Mouse (Mus musculus) limb, embryonic 15.5 days (tissue): Measurements from ENCODE around the gene Scn10a. TPM values are rescaled to one million over a fixed set of nuclear protein-coding genes. Genes with fewer than 3 reads are reported as not detected.

ENCODE experiments used
- ATAC-seq: fragments of 200-750 bp; cut with Nextera tagmentation; 2 replicates; pipeline ENCODE4 v1.8.0; 2017; ENCODE audit warnings: low read depth, moderate TSS enrichment; ENCODE audit not compliant: insufficient number of reproducible peaks, low FRiP score, low TSS enrichment
- H3K27ac ChIP-seq: fragments of 300-500 bp; sonication (generic); 2 replicates; pipeline ENCODE4 v1.5.1; 2015; ENCODE audit warnings: moderate library complexity, mild to moderate bottlenecking, inconsistent platforms
- H3K27me3 ChIP-seq: fragments of 300-500 bp; sonication (generic); 2 replicates; pipeline ENCODE4 v1.6.1; 2015; ENCODE audit warnings: inconsistent platforms
- H3K36me3 ChIP-seq: fragments of 300-500 bp; sonication (generic); 2 replicates; pipeline ENCODE4 v1.6.1; 2015; ENCODE audit warnings: inconsistent platforms
- H3K4me1 ChIP-seq: fragments of 300-500 bp; sonication (generic); 2 replicates; pipeline ENCODE4 v1.6.1; 2015; ENCODE audit warnings: inconsistent platforms
- H3K4me2 ChIP-seq: fragments of 300-500 bp; sonication (generic); 2 replicates; pipeline ENCODE4 v1.6.1; 2015; ENCODE audit warnings: mild to moderate bottlenecking, inconsistent platforms
- H3K4me3 ChIP-seq: fragments of 300-500 bp; sonication (generic); 2 replicates; pipeline ENCODE4 v1.5.1; 2015; ENCODE audit warnings: mild to moderate bottlenecking, inconsistent platforms
- H3K9ac ChIP-seq: fragments of 300-500 bp; sonication (generic); 2 replicates; pipeline ENCODE4 v1.6.1; 2015; ENCODE audit warnings: inconsistent platforms
- H3K9me3 ChIP-seq: fragments of 300-500 bp; sonication (generic); 2 replicates; pipeline ENCODE4 v1.6.1; 2016; ENCODE audit warnings: inconsistent platforms
- WGBS: fragments of 180-500 bp; shearing (Covaris S2); methylation state at CpG from one replicate; pipeline ENCODE4 v1.1.7; 2015; 5-methylcytosine and 5-hydroxymethylcytosine counted together
- polyA plus RNA-seq: library from polyadenylated mRNA; unstranded; fragments of >200 nt; fragmentation: Nextera tagmentation; extraction: Ambion mirVana; gene quantifications from 2 replicates; pipeline ENCODE4 v1.2.1, GENCODE M21; 2015

The Scn10a gene
- polyA plus RNA-seq, 1 experiment from 2014 or later: not detected

- Histone ChIP-seq H3K36me3 (no peaks in the 10 kb centered on the region), H3K9me3 (no peaks in the 10 kb centered on the region), H3K4me2 (no peak overlapping the region), H3K27ac (no peak overlapping the region), H3K4me3 (no peak overlapping the region), H3K9ac (no peak overlapping the region), H3K27me3 (0 out of 2 replicates have a peak, but pooled peaks cover 15% of the 10 kb centered on the region), H3K4me1 (peaks cover 5% of the 10 kb centered on the region; the same call in 1 of the 2 replicates)
- no peak for ATAC-seq
- 47% methylated on average over 12 of the region's 12 CpGs for WGBS
Observed at GRCm38 (mm10) chr9:119632801-119633200, 86.3 kb downstream of the Scn10a start.

GRCm38 (mm10) chr9:119631899-119632533, 87.1 kb downstream of the Scn10a start:
- Histone ChIP-seq H3K4me2 (no peak overlapping the region), H3K36me3 (no peaks in the 10 kb centered on the region), H3K27me3 (0 out of 2 replicates have a peak, but pooled peaks cover 15% of the 10 kb centered on the region), H3K9me3 (no peaks in the 10 kb centered on the region), H3K27ac (no peak overlapping the region), H3K9ac (no peak overlapping the region), H3K4me1 (peaks cover 5% of the 10 kb centered on the region; the same call in 1 of the 2 replicates), H3K4me3 (no peak overlapping the region)
- no peak for ATAC-seq
- WGBS: 27% methylated on average over 15 of the region's 15 CpGs

- no peaks in the 10 kb centered on the region for H3K36me3 ChIP-seq
- no peak overlapping the region for H3K4me2 ChIP-seq
- no peak for ATAC-seq
- 0 out of 2 replicates have a peak, but pooled peaks cover 15% of the 10 kb centered on the region for H3K27me3 ChIP-seq
- WGBS: 51% methylated on average over 13 of the region's 13 CpGs
- no peak overlapping the region for H3K4me3 ChIP-seq
- H3K4me1 ChIP-seq: peaks cover 5% of the 10 kb centered on the region; the same call in 1 of the 2 replicates
- no peak overlapping the region for H3K27ac ChIP-seq
- H3K9ac ChIP-seq: no peak overlapping the region
- no peaks in the 10 kb centered on the region for H3K9me3 ChIP-seq
Observed at GRCm38 (mm10) chr9:119631393-119631898, 87.7 kb downstream of the Scn10a start.

GRCm38 (mm10) chr9:119628690-119629268, 90.3 kb downstream of the Scn10a start:
- no peak for ATAC-seq
- 63% methylated on average over 8 of the region's 8 CpGs for WGBS
- H3K36me3 ChIP-seq: no peaks in the 10 kb centered on the region
- no peak overlapping the region for H3K27ac ChIP-seq
- peaks cover 5% of the 10 kb centered on the region; the same call in 1 of the 2 replicates for H3K4me1 ChIP-seq
- H3K9ac ChIP-seq: no peak overlapping the region
- H3K9me3 ChIP-seq: no peaks in the 10 kb centered on the region
- no peak overlapping the region for H3K4me2 ChIP-seq
- H3K27me3 ChIP-seq: 0 out of 2 replicates have a peak, but pooled peaks cover 15% of the 10 kb centered on the region
- H3K4me3 ChIP-seq: no peak overlapping the region

DNA sequence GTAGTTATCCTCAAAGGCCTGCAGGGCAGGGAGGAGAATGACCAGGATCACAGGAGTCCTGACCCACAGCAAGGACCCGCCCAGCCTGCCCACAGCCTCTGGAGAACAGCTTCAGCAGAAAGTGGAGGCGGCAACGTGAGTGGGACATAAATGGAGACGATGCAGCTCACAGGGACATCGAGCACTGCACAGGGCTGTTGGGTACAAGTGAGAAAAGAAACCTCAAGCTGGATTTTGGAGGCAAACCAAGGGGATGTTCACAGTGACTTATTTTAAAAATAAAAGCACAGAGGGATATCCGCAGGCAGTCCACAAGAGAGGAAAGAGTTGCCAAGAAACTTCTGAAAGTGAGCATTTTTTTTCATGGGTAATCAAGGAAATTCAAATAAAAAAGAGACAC, 91.9 kb downstream of the Scn10a start:
- 0 out of 2 replicates have a peak, but pooled peaks cover 4% of the 10 kb centered on the region for H3K27me3 ChIP-seq
- no peak overlapping the region for H3K4me3 ChIP-seq
- WGBS: 72% methylated on average over 6 of the region's 6 CpGs
- no peaks in the 10 kb centered on the region for H3K36me3 ChIP-seq
- no peaks in the 10 kb centered on the region for H3K9me3 ChIP-seq
- ATAC-seq: no peak
- no peak overlapping the region for H3K4me2 ChIP-seq
- no peak overlapping the region for H3K27ac ChIP-seq
- H3K4me1 ChIP-seq: peaks cover 5% of the 10 kb centered on the region; the same call in 1 of the 2 replicates
- H3K9ac ChIP-seq: no peak overlapping the region

- Histone ChIP-seq H3K27ac (no peak overlapping the region), H3K9me3 (no peaks in the 10 kb centered on the region), H3K4me2 (no peak overlapping the region), H3K9ac (no peak overlapping the region), H3K4me1 (no peaks in the 10 kb centered on the region), H3K27me3 (no peaks in the 10 kb centered on the region), H3K36me3 (no peaks in the 10 kb centered on the region), H3K4me3 (no peak overlapping the region)
- no peak for ATAC-seq
- 77% methylated on average over 4 of the region's 4 CpGs for WGBS
Observed at GRCm38 (mm10) chr9:119624151-119624550, 95.0 kb downstream of the Scn10a start.

- Histone ChIP-seq H3K4me2 (no peak overlapping the region), H3K4me3 (no peak overlapping the region), H3K36me3 (no peaks in the 10 kb centered on the region), H3K27me3 (no peaks in the 10 kb centered on the region), H3K4me1 (no peaks in the 10 kb centered on the region), H3K9ac (no peak overlapping the region), H3K27ac (no peak overlapping the region), H3K9me3 (no peaks in the 10 kb centered on the region)
- no peak for ATAC-seq
- 58% methylated on average over 6 of the region's 6 CpGs for WGBS
Observed at GRCm38 (mm10) chr9:119614798-119615197, 104.3 kb downstream of the Scn10a start.

DNA sequence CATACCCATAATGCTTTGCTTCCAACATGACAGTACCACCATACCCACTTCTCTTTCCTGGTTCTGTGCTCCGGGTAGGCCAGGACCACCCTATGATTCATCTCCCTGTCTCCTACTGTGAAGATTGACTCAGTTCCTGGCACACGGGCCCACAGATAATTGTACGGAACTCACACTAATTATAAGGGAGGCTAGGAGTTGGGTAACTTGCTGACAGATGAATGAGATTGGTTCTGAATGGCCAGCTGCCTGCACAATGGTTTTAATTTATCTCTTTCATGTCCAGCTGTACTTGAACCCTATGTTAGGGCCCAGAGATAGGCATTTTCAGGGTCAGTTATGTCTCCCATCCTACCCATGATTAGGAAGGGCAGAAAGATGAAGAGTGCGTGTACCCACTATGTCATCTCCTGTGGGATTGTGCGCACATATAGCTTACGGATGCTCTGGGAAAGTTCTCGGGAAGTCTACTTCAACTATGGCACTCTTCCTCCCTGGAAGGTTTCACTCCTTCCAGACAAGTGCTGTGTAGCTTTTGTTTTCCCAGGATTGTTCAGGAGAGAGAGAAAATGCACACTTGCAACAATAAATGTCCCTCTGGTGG, 108.5 kb downstream of the Scn10a start:
- ATAC-seq: no peak
- no peak overlapping the region for H3K4me2 ChIP-seq
- H3K27ac ChIP-seq: no peak overlapping the region
- H3K36me3 ChIP-seq: no peaks in the 10 kb centered on the region
- no peaks in the 10 kb centered on the region for H3K9me3 ChIP-seq
- WGBS: 85% methylated on average over 7 of the region's 7 CpGs
- H3K27me3 ChIP-seq: no peaks in the 10 kb centered on the region
- no peaks in the 10 kb centered on the region for H3K4me1 ChIP-seq
- no peak overlapping the region for H3K9ac ChIP-seq
- no peak overlapping the region for H3K4me3 ChIP-seq

DNA sequence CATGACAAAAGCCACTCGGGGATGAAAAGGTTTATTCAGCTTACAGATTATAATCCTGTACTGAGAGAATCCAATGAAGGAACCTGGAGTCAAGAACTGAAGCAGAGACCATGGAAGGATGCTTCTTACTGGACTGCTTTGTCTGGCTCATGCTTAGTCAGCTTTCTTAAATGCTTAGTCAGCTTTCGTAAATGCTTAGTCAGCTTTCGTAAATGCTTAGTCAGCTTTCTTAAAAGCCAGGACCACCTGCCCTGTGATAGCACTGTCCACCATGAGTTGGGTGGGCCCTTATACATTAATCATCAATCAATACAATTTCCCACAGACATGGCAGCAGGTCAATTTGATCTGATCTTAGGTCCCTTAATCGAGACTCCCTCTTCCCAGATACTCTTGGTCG, 112.2 kb downstream of the Scn10a start:
- Histone ChIP-seq H3K4me3 (no peak overlapping the region), H3K27ac (no peak overlapping the region), H3K9me3 (no peaks in the 10 kb centered on the region), H3K4me1 (peaks cover 10% of the 10 kb centered on the region), H3K4me2 (no peak overlapping the region), H3K36me3 (no peaks in the 10 kb centered on the region), H3K27me3 (no peaks in the 10 kb centered on the region), H3K9ac (no peak overlapping the region)
- ATAC-seq: no peak
- WGBS: 88% methylated on average over 5 of the region's 5 CpGs

- H3K9ac ChIP-seq: no peak overlapping the region
- no peak overlapping the region for H3K4me3 ChIP-seq
- H3K9me3 ChIP-seq: no peaks in the 10 kb centered on the region
- H3K36me3 ChIP-seq: no peaks in the 10 kb centered on the region
- ATAC-seq: no peak
- H3K4me1 ChIP-seq: peaks cover 10% of the 10 kb centered on the region
- WGBS: 37% methylated on average over 8 of the region's 8 CpGs
- H3K27ac ChIP-seq: no peak overlapping the region
- H3K27me3 ChIP-seq: no peaks in the 10 kb centered on the region
- no peak overlapping the region for H3K4me2 ChIP-seq
Observed at GRCm38 (mm10) chr9:119604607-119605006, 114.5 kb downstream of the Scn10a start.

- Histone ChIP-seq H3K4me1 (no peaks in the 10 kb centered on the region), H3K27me3 (no peaks in the 10 kb centered on the region), H3K27ac (no peak overlapping the region), H3K9me3 (no peaks in the 10 kb centered on the region), H3K9ac (no peak overlapping the region), H3K4me3 (no peak overlapping the region), H3K36me3 (no peaks in the 10 kb centered on the region), H3K4me2 (no peak overlapping the region)
- no peak for ATAC-seq
- 86% methylated on average over 10 of the region's 10 CpGs for WGBS
Observed at GRCm38 (mm10) chr9:119598501-119598900, 120.6 kb downstream of the Scn10a start.

DNA sequence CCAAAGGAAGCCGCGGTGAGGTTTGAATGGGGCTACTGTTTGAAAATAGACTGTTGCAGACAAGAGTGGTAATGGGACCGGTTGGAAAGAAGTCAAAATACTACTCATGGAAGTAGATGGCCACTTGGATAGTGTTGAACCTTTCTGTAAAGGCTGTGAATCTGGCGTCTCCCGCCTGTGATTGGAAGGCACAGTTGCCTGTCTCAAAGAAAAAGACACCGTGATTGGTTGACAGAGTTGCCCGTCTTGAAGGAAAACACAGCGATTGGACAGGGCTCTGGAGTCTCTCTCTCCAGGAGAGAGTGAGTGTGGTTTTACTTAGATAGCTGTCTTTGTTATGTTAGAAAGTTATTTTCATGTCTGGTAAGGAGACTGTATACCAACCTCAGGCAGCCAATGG, 121.8 kb downstream of the Scn10a start:
- no peak overlapping the region for H3K4me2 ChIP-seq
- H3K4me1 ChIP-seq: no peaks in the 10 kb centered on the region
- H3K27me3 ChIP-seq: no peaks in the 10 kb centered on the region
- H3K36me3 ChIP-seq: no peaks in the 10 kb centered on the region
- 78% methylated on average over 8 of the region's 8 CpGs for WGBS
- no peak overlapping the region for H3K9ac ChIP-seq
- no peaks in the 10 kb centered on the region for H3K9me3 ChIP-seq
- no peak; the same call in 1 of the 2 replicates for ATAC-seq
- H3K27ac ChIP-seq: no peak overlapping the region
- no peak overlapping the region for H3K4me3 ChIP-seq
